Mouse (Mus musculus) MEL (cell line): ENCODE measurements around the gene Usp49. TPM values are rescaled to one million over a fixed set of nuclear protein-coding genes. Genes with fewer than 3 reads are reported as not detected.
"Not testable (repeated sequence)": the region's sequence is repeated elsewhere in the genome, so short reads cannot be mapped to it uniquely, and the experiment has no call there.

Experiments used
- DNase-seq: peaks from one replicate; pipeline ENCODE4 v3.0.0; 2011; ENCODE audit warnings: low read depth, low spot score
- H3K27ac ChIP-seq: 2 replicates; pipeline ENCODE4 v1.5.1; 2012; ENCODE audit warnings: low read depth, mild to moderate bottlenecking, control low read depth, low read length, moderate library complexity; ENCODE audit not compliant: control insufficient read depth
- H3K27me3 ChIP-seq, 2 experiments: fragments of 150-350 bp in 1 of 2; sonication (generic) in 1 of 2; 2 replicates each; pipeline ENCODE4 v1.6.1; 2012; ENCODE audit warnings: low read length in 2 of 2, mild to moderate bottlenecking in 2 of 2, improper control_type of control experiment in 1 of 2, moderate library complexity in 1 of 2; ENCODE audit not compliant: insufficient read depth in 2 of 2, control insufficient read depth in 1 of 2
- H3K36me3 ChIP-seq, 2 experiments: 2 replicates each; pipeline ENCODE4 v1.6.1; 2012 to 2014; ENCODE audit warnings: low read length in 2 of 2, improper control_type of control experiment in 1 of 2, inconsistent platforms in 1 of 2, mild to moderate bottlenecking in 1 of 2; ENCODE audit not compliant: insufficient read depth in 2 of 2, control insufficient read depth in 1 of 2
- H3K4me1 ChIP-seq, 2 experiments: fragments of 150-350 bp in 1 of 2; sonication (generic) in 1 of 2; 2 replicates each; pipeline ENCODE4 v1.6.1; 2012; ENCODE audit warnings: low read length in 2 of 2, improper control_type of control experiment in 1 of 2, mild to moderate bottlenecking in 1 of 2; ENCODE audit not compliant: insufficient read depth in 2 of 2, control insufficient read depth in 1 of 2
- H3K4me3 ChIP-seq, 2 experiments: fragments of 150-350 bp in 1 of 2; sonication (generic) in 1 of 2; 2 replicates each; pipeline ENCODE4 v1.5.1; 2012; ENCODE audit warnings: low read depth in 2 of 2, low read length in 2 of 2, mild to moderate bottlenecking in 2 of 2, moderate library complexity in 2 of 2, control low read depth in 1 of 2, improper control_type of control experiment in 1 of 2; ENCODE audit not compliant: control insufficient read depth in 1 of 2, insufficient read depth in 1 of 2
- H3K79me2 ChIP-seq: 2 replicates; pipeline ENCODE4 v1.6.1; 2012; ENCODE audit warnings: mild to moderate bottlenecking, low read length, moderate library complexity; ENCODE audit not compliant: control insufficient read depth, poor library complexity, insufficient read depth
- H3K9ac ChIP-seq: 2 replicates; pipeline ENCODE4 v1.6.1; 2012; ENCODE audit warnings: low read depth, mild to moderate bottlenecking, control low read depth, low read length, moderate library complexity; ENCODE audit not compliant: control insufficient read depth, poor library complexity, severe bottlenecking
- H3K9me3 ChIP-seq: fragments of 150-350 bp; sonication (generic); replicated peaks from 2 replicates; pipeline ENCODE4 v1.6.1; 2012; ENCODE audit warnings: mild to moderate bottlenecking, low read length, improper control_type of control experiment, moderate library complexity; ENCODE audit not compliant: insufficient read depth
- CHD1 ChIP-seq: IDR thresholded peaks from 2 replicates; pipeline ENCODE4 v1.6.1; 2012; ENCODE audit warnings: low read depth, mild to moderate bottlenecking, inconsistent platforms, low read length, improper control_type of control experiment
- KAT2A ChIP-seq: conservative IDR thresholded peaks from 2 replicates; pipeline ENCODE4 v1.6.1; 2012; ENCODE audit warnings: low read depth, low read length, improper control_type of control experiment, inconsistent platforms
- MAFK ChIP-seq: IDR thresholded peaks from 2 replicates; pipeline ENCODE4 v1.6.1; 2011; ENCODE audit warnings: low read depth, mild to moderate bottlenecking, low read length, improper control_type of control experiment, borderline replicate concordance
- MAZ ChIP-seq: IDR thresholded peaks from 2 replicates; pipeline ENCODE4 v1.6.1; 2012; ENCODE audit warnings: low read depth, mild to moderate bottlenecking, inconsistent platforms, low read length, improper control_type of control experiment
- POLR2A ChIP-seq, 2 experiments: IDR thresholded peaks; 2 replicates each; pipeline ENCODE4 v1.6.1; 2011 to 2012; ENCODE audit warnings: low read length in 2 of 2, mild to moderate bottlenecking in 2 of 2, control low read depth in 1 of 2, improper control_type of control experiment in 1 of 2, low read depth in 1 of 2, moderate library complexity in 1 of 2; ENCODE audit not compliant: control insufficient read depth in 1 of 2, insufficient read depth in 1 of 2, poor library complexity in 1 of 2
- POLR2AphosphoS2 ChIP-seq: IDR thresholded peaks from 2 replicates; pipeline ENCODE4 v1.6.1; 2011; ENCODE audit warnings: low read length, improper control_type of control experiment
- POLR2AphosphoS5 ChIP-seq: IDR thresholded peaks from 2 replicates; pipeline ENCODE4 v1.6.1; 2012; ENCODE audit warnings: low read depth, borderline replicate concordance, mild to moderate bottlenecking, inconsistent platforms, low read length, moderate library complexity, mixed read lengths
- RAD21 ChIP-seq: IDR thresholded peaks from 2 replicates; pipeline ENCODE4 v1.6.1; 2011; ENCODE audit warnings: mild to moderate bottlenecking, low read depth, low read length, improper control_type of control experiment
- TAL1 ChIP-seq: IDR thresholded peaks from 2 replicates; pipeline ENCODE4 v1.6.1; 2012; ENCODE audit warnings: mild to moderate bottlenecking, inconsistent platforms, low read length, moderate library complexity, mixed read lengths
- TBP ChIP-seq: IDR thresholded peaks from 2 replicates; pipeline ENCODE4 v1.8.0; 2011; ENCODE audit warnings: low read depth, low read length, improper control_type of control experiment
- UBTF ChIP-seq: IDR thresholded peaks from 2 replicates; pipeline ENCODE4 v1.6.1; 2012; ENCODE audit warnings: low read depth, mild to moderate bottlenecking, inconsistent platforms, low read length, improper control_type of control experiment, moderate library complexity, borderline replicate concordance; ENCODE audit not compliant: insufficient read depth
- ZKSCAN1 ChIP-seq: IDR thresholded peaks from 2 replicates; pipeline ENCODE4 v1.6.1; 2012; ENCODE audit warnings: low read depth, mild to moderate bottlenecking, inconsistent platforms, low read length, improper control_type of control experiment, moderate library complexity
- ZMIZ1 ChIP-seq: IDR thresholded peaks from 2 replicates; pipeline ENCODE4 v1.6.1; 2012; ENCODE audit warnings: low read depth, mild to moderate bottlenecking, inconsistent platforms, low read length, improper control_type of control experiment, moderate library complexity
- ZNF384 ChIP-seq: IDR thresholded peaks from 2 replicates; pipeline ENCODE4 v1.6.1; 2012; ENCODE audit warnings: low read depth, mild to moderate bottlenecking, inconsistent platforms, low read length, improper control_type of control experiment
- polyA plus RNA-seq, 2 experiments: library from polyadenylated mRNA; stranded (reverse) in 1 of 2; unstranded in 1 of 2; fragments of >175 nt in 1 of 2; fragments of >200 nt in 1 of 2; gene quantifications; 2 replicates each; pipeline versions ENCODE4 v1.2.1 to v1.2.4; 2012; ENCODE audit warnings: low replicate concordance in 2 of 2, low read depth in 1 of 2; ENCODE audit not compliant: insufficient read length in 2 of 2, insufficient read depth in 1 of 2, missing spikeins in 1 of 2
- total RNA-seq: library from RNA; depleted of rRNA; stranded (reverse); fragments of 300-350 nt; gene quantifications from 2 replicates; pipeline ENCODE4 v1.2.3, GENCODE M21; 2012

Gene Usp49
- total and polyA plus RNA-seq, 3 experiments: 5.2 to 16.1 TPM; not detected in 1

- TF ChIP-seq TBP: peak; percentile 49; the same call in 1 of the 2 replicates
- TF ChIP-seq POLR2AphosphoS2: peak; percentile 67; the same call in 1 of the 2 replicates
- 0 out of 2 replicates have a peak, but pooled peaks have one; percentile 39 for TF ChIP-seq POLR2AphosphoS5
- TF ChIP-seq KAT2A: no peak
- TF ChIP-seq MAZ: peak; percentile 84
- TF ChIP-seq UBTF: no peak
- no peak for TF ChIP-seq ZKSCAN1
- TF ChIP-seq CHD1: no peak
- peak; percentile 58 for TF ChIP-seq RAD21
- peak; percentile 88 for TF ChIP-seq TAL1
- TF ChIP-seq MAFK: no peak
- peak; percentile 98 for TF ChIP-seq ZNF384
Observed at GRCm38 (mm10) chr17:47597838-47598579, 32.5 kb upstream of the Usp49 start (continued).

- H3K27me3 ChIP-seq, DNase-seq, H3K4me3 ChIP-seq, H3K9me3 ChIP-seq: not testable (repeated sequence)
- Histone ChIP-seq H3K36me3 (peaks cover 0 to 47% of the 10 kb centered on the region in 2 experiments; a peak in 3 of 4 replicates), H3K4me1 (peaks cover 17 to 54% of the 10 kb centered on the region in 2 experiments), H3K9ac (peak overlapping the region; percentile 37), H3K27ac (peak overlapping the region; percentile 77), H3K79me2 (peaks cover 24% of the 10 kb centered on the region)
- TF ChIP-seq POLR2A (IDR thresholded peaks at IDR 0.05; ENCODE audit: control insufficient read depth in 1 of 2, insufficient read depth in 1 of 2, low read depth in 1 of 2, low read length in 2 of 2, poor library complexity in 1 of 2): peak; percentile 6 to 8; a peak in 2 of 4 replicates
- 0 out of 2 replicates have a peak, but pooled peaks have one; percentile 19 for TF ChIP-seq ZMIZ1
Observed at GRCm38 (mm10) chr17:47598580-47599304, 31.7 kb upstream of the Usp49 start.
